Mouse (Mus musculus): ENCODE results near the gene Gm17268.

GRCm38 (mm10) chr11:82023769-82024168, 14.6 kb downstream of the Gm17268 start:
- TF ChIP-seq CTCF (conservative IDR thresholded peaks at IDR 0.05; ENCODE audit: low read length) (no peak), NANOG (IDR thresholded peaks at IDR 0.05; ENCODE audit: borderline replicate concordance, low read length) (no peak)

Data from E14TG2a.4 (cell line).